Comparison of ENCODE assay signal across 10 mouse cellular contexts in the genomic region with DNA sequence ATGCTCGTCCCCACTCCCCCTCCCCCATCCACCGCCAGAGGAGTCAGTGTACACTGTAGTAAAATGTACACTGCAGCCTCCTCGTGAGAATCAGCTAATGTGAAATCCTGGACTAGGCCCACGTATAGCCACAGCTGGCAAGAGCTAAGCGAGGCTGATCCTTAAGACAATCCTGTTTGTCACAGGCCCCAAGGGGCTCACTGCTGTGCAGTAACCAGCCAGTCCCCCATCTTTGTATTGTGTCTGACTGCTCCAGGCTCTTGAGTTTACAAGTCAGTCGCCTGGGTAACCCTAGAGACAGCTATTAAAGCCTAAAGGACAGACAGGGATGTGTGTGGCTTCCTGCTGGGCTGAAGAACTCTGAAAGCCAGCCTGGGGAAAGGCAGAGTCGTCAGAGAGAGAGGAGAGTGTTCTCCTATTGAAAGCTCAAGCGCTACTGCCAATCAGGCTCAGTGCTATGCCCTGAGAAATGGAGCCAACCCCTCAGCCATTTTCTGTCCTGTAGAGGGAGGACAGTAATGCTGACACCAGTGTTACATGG. TPM values are rescaled to one million over a fixed set of nuclear protein-coding genes. Genes with fewer than 3 reads are reported as not detected.
DNase-seq lines count a peak whose midpoint lies in the region; ATAC-seq and TF ChIP-seq lines count a peak whose summit lies in the region.
"Had no signal": no experiment of that assay in that cellular context is flagged by ENCODE, and none has a peak within 500 bp of the region (broad histone marks: within the 10 kb centered on the region; RNA-seq: fewer than 3 reads in every experiment).

No protein-coding gene starts in this region.

- no peaks in the 10 kb centered on the region for H3K9me3 ChIP-seq in heart, postnatal 0 days (replicated peaks; ENCODE audit: control insufficient read depth, low read length)
- no peaks in the 10 kb centered on the region for H3K9me3 ChIP-seq in hindbrain, embryonic 14.5 days (ENCODE audit: control insufficient read depth, low read length)
- H3K9me3 ChIP-seq in neural tube, embryonic 11.5 days (ENCODE audit: control insufficient read depth, low read length) = no peaks in the 10 kb centered on the region
- no peaks in the 10 kb centered on the region for H3K9me3 ChIP-seq in intestine, embryonic 15.5 days

- no peak overlapping the region for H3K9ac ChIP-seq in heart, postnatal 0 days (replicated peaks; ENCODE audit: low read depth, low read length)
- H3K9ac ChIP-seq in hindbrain, embryonic 14.5 days = peak overlapping the region; percentile 21; the same call in 1 of the 2 replicates
- H3K9ac ChIP-seq in neural tube, embryonic 11.5 days (ENCODE audit: low read length) = peak overlapping the region; percentile 12; the same call in 1 of the 2 replicates
- H3K9ac ChIP-seq in intestine, embryonic 15.5 days = no peak overlapping the region

- ATAC-seq in heart, postnatal 0 days (ENCODE audit: insufficient read depth, low read depth) = peak; percentile 35; the same call in 1 of the 2 replicates
- peak; percentile 82 for ATAC-seq in hindbrain, embryonic 14.5 days (ENCODE audit: low FRiP score)
- ATAC-seq in neural tube, embryonic 11.5 days (ENCODE audit: insufficient read depth, low FRiP score, low TSS enrichment) = peak; percentile 91
- no peak for ATAC-seq in intestine, embryonic 15.5 days

- no peak for TF ChIP-seq CTCF in heart, postnatal 0 days (IDR thresholded peaks at IDR 0.05; ENCODE audit: low read depth)

- no peak for TF ChIP-seq EP300 in heart, postnatal 0 days (IDR thresholded peaks at IDR 0.05; ENCODE audit: low read depth)

- DNase-seq in heart, postnatal 0 days (ENCODE audit: low spot score) = no peak
- DNase-seq in heart, adult 18-20 months = no peak
- DNase-seq in embryo, embryonic 10 days (ENCODE audit: low spot score) = peak; percentile 60
- peak; percentile 42 for DNase-seq in hindbrain, embryonic 14.5 days (ENCODE audit: low spot score)
- DNase-seq in neural tube, embryonic 11.5 days (ENCODE audit: low spot score) = peak; percentile 68
- no peak for DNase-seq in cerebellum, adult 9-11 months
- no peak for DNase-seq in frontal cortex, adult 2 months (ENCODE audit: extremely low spot score in 1 of 2, low spot score in 1 of 2)
- DNase-seq: kidney, adult 2 months had no signal

- H3K4me1 ChIP-seq in heart, postnatal 0 days (ENCODE audit: control insufficient read depth, insufficient read depth) = 0 out of 2 replicates have a peak, but pooled peaks cover 5% of the 10 kb centered on the region
- peaks cover 16% of the 10 kb centered on the region for H3K4me1 ChIP-seq in hindbrain, embryonic 14.5 days (replicated peaks; ENCODE audit: control insufficient read depth, insufficient read depth, low read length)
- peaks cover 13% of the 10 kb centered on the region for H3K4me1 ChIP-seq in neural tube, embryonic 11.5 days (ENCODE audit: control insufficient read depth, insufficient read depth, low read length)
- peaks cover 4% of the 10 kb centered on the region; the same call in 1 of the 2 replicates for H3K4me1 ChIP-seq in intestine, embryonic 15.5 days (replicated peaks)

- WGBS in heart, postnatal 0 days = 42% methylated on average over 8 of the region's 8 CpGs
- 4% methylated on average over 8 of the region's 8 CpGs for WGBS in hindbrain, embryonic 14.5 days
- 6% methylated on average over 8 of the region's 8 CpGs for WGBS in neural tube, embryonic 11.5 days
- 26% methylated on average over 8 of the region's 8 CpGs for WGBS in intestine, embryonic 15.5 days

- H3K36me3 ChIP-seq in heart, postnatal 0 days (replicated peaks; ENCODE audit: control insufficient read depth, insufficient read depth, low read length) = no peaks in the 10 kb centered on the region
- no peaks in the 10 kb centered on the region for H3K36me3 ChIP-seq in hindbrain, embryonic 14.5 days (replicated peaks; ENCODE audit: control insufficient read depth, insufficient read depth)
- no peaks in the 10 kb centered on the region for H3K36me3 ChIP-seq in neural tube, embryonic 11.5 days (ENCODE audit: control insufficient read depth, insufficient read depth, low read length)
- H3K36me3 ChIP-seq in intestine, embryonic 15.5 days = no peaks in the 10 kb centered on the region

- no peak overlapping the region for H3K4me3 ChIP-seq in heart, postnatal 0 days (ENCODE audit: low read depth, low read length)
- no peak overlapping the region for H3K4me3 ChIP-seq in hindbrain, embryonic 14.5 days (replicated peaks; ENCODE audit: low read length)
- H3K4me3 ChIP-seq in neural tube, embryonic 11.5 days (ENCODE audit: low read depth, low read length) = no peak overlapping the region
- H3K4me3 ChIP-seq in intestine, embryonic 15.5 days (replicated peaks) = no peak overlapping the region

- no peaks in the 10 kb centered on the region for H3K27me3 ChIP-seq in heart, postnatal 0 days (ENCODE audit: control insufficient read depth, insufficient read depth, low read length)
- no peaks in the 10 kb centered on the region for H3K27me3 ChIP-seq in hindbrain, embryonic 14.5 days (ENCODE audit: control insufficient read depth, insufficient read depth, low read length)
- H3K27me3 ChIP-seq in neural tube, embryonic 11.5 days (ENCODE audit: control insufficient read depth, insufficient read depth, low read length) = no peaks in the 10 kb centered on the region
- H3K27me3 ChIP-seq in intestine, embryonic 15.5 days (replicated peaks) = no peaks in the 10 kb centered on the region

- H3K4me2 ChIP-seq in heart, postnatal 0 days (ENCODE audit: low read depth, low read length) = no peak overlapping the region
- H3K4me2 ChIP-seq in hindbrain, embryonic 14.5 days (replicated peaks) = no peak overlapping the region
- no peak overlapping the region for H3K4me2 ChIP-seq in neural tube, embryonic 11.5 days (ENCODE audit: low read depth)
- H3K4me2 ChIP-seq in intestine, embryonic 15.5 days (replicated peaks) = no peak overlapping the region

- no peak overlapping the region for H3K27ac ChIP-seq in heart, postnatal 0 days (ENCODE audit: low read depth)
- peak overlapping the region; percentile 75 for H3K27ac ChIP-seq in hindbrain, embryonic 14.5 days
- H3K27ac ChIP-seq in neural tube, embryonic 11.5 days (ENCODE audit: low read depth, low read length) = peak overlapping the region; percentile 54
- no peak overlapping the region for H3K27ac ChIP-seq in intestine, embryonic 15.5 days
- H3K27ac ChIP-seq: macrophage had no signal

RNA-seq across cellular contexts. Expression of a gene that starts 29.6 kb away (rescaled TPM):
- 2.1 and 2.4 TPM in 2 replicates for total RNA-seq in heart, postnatal 0 days (2014; rRNA removed; ENCODE audit: low replicate concordance)
- 1.2 and 1.5 TPM in 2 replicates for polyA plus RNA-seq in heart, postnatal 0 days (2015; fragmentation: Nextera tagmentation; extraction: Ambion mirVana)
- total RNA-seq in heart, adult 18-20 months (2021) = 1 to 10 TPM; 3.3 to 4.1 TPM
- polyA plus RNA-seq in hindbrain, embryonic 14.5 days (2014; fragmentation: Nextera tagmentation; extraction: Ambion mirVana) = 0.34 and 0.54 TPM in 2 replicates
- 0.35 and 0.36 TPM in 2 replicates for polyA plus RNA-seq in neural tube, embryonic 11.5 days (2014; fragmentation: Nextera tagmentation; extraction: Ambion mirVana)
- 5.5 and 7.3 TPM in 2 replicates for polyA plus RNA-seq in intestine, embryonic 15.5 days (2015; fragmentation: Nextera tagmentation; extraction: Ambion mirVana)
- 1.6 and 2.0 TPM in 2 replicates for polyA plus RNA-seq in frontal cortex, adult 2 months (2012; rRNA removed)
- polyA plus RNA-seq: macrophage had no signal

RNA-seq across cellular contexts. Expression of a gene that starts 44.7 kb away (rescaled TPM):
- 62.7 and 78.1 TPM in 2 replicates for total RNA-seq in heart, postnatal 0 days (2014; rRNA removed; ENCODE audit: low replicate concordance)
- 68.1 and 74.9 TPM in 2 replicates for polyA plus RNA-seq in heart, postnatal 0 days (2015; fragmentation: Nextera tagmentation; extraction: Ambion mirVana)
- total RNA-seq in heart, adult 18-20 months (2021) = 10 to 100 TPM; 21.9 to 24.9 TPM
- polyA plus RNA-seq in hindbrain, embryonic 14.5 days (2014; fragmentation: Nextera tagmentation; extraction: Ambion mirVana) = 89.7 and 94.9 TPM in 2 replicates
- polyA plus RNA-seq in neural tube, embryonic 11.5 days (2014; fragmentation: Nextera tagmentation; extraction: Ambion mirVana) = 34.2 and 34.7 TPM in 2 replicates
- polyA plus RNA-seq in intestine, embryonic 15.5 days (2015; fragmentation: Nextera tagmentation; extraction: Ambion mirVana) = 18.5 and 20.3 TPM in 2 replicates
- polyA plus RNA-seq in frontal cortex, adult 2 months (2012; rRNA removed) = 170 and 173 TPM in 2 replicates

Comparison
In these comparisons a context has a peak if more than half of its experiments do, and no peak if none do; other contexts are left out.
1. DNase-seq: peak in embryo, embryonic 10 days (single experiment), hindbrain, embryonic 14.5 days (single experiment) and neural tube, embryonic 11.5 days (single experiment); none in heart, postnatal 0 days (single experiment), heart, adult 18-20 months (0 of 2), cerebellum, adult 9-11 months (single experiment) and frontal cortex, adult 2 months (0 of 2).
2. H3K27ac ChIP-seq: peak in hindbrain, embryonic 14.5 days (single experiment) and neural tube, embryonic 11.5 days (single experiment); none in heart, postnatal 0 days (single experiment) and intestine, embryonic 15.5 days (single experiment).
3. H3K9ac ChIP-seq: peak in hindbrain, embryonic 14.5 days (single experiment) and neural tube, embryonic 11.5 days (single experiment); none in heart, postnatal 0 days (single experiment) and intestine, embryonic 15.5 days (single experiment).